Comparison of ENCODE assay signal across 8 mouse cellular contexts in genomic region chr12:30199735-30200134, GRCm38 (mm10).
DNase-seq lines count a peak whose midpoint lies in the region; ATAC-seq lines count a peak whose summit lies in the region.

No protein-coding gene starts in this region.

- no peak for ATAC-seq in heart, embryonic 11.5 days (replicated peaks; ENCODE audit: insufficient number of reproducible peaks, low FRiP score, low TSS enrichment)

- H3K36me3 ChIP-seq in heart, embryonic 11.5 days (ENCODE audit: control insufficient read depth, insufficient read depth, low read length) = no peaks in the 10 kb centered on the region

- intact Hi-C loops in heart, postnatal 14 days (cut with DNase I) = loop anchor here (5.0 kb wide), 4 partner anchors 67 to 378 kb away; partner anchors contain the start of gene Tpo

- peak; percentile 57 for DNase-seq in heart, adult 11 months
- peak; percentile 18 for DNase-seq in urinary bladder, postnatal 14 days (ENCODE audit: low spot score)
- no peak for DNase-seq in urinary bladder, adult 18-20 months (ENCODE audit: low spot score in 2 of 2)
- DNase-seq in heart, postnatal 14 days = peak; percentile 11 to 44
- DNase-seq in lung, postnatal 10 days = peak; percentile 65
- DNase-seq in spleen, postnatal 36 days (ENCODE audit: low spot score in 2 of 2) = no peak
- no peak for DNase-seq in c-Kit-positive CD71-positive TER-119-positive erythroid progenitor cells, embryonic 14.5 days (ENCODE audit: low spot score)

- H3K9me3 ChIP-seq in heart, embryonic 11.5 days (replicated peaks; ENCODE audit: control insufficient read depth, low read length) = no peaks in the 10 kb centered on the region

- no peaks in the 10 kb centered on the region for H3K27me3 ChIP-seq in heart, embryonic 11.5 days (ENCODE audit: control insufficient read depth, insufficient read depth, low read length)

- 27% methylated on average over 2 of the region's 2 CpGs for WGBS in heart, embryonic 11.5 days (ENCODE audit: insufficient replicate concordance)

- H3K9ac ChIP-seq in heart, embryonic 11.5 days (ENCODE audit: low read depth, low read length) = no peak overlapping the region

- H3K4me3 ChIP-seq in heart, embryonic 11.5 days (ENCODE audit: low read depth, low read length) = no peak overlapping the region

- H3K4me1 ChIP-seq in heart, embryonic 11.5 days (ENCODE audit: control insufficient read depth, insufficient read depth, low read length) = no peaks in the 10 kb centered on the region

- H3K27ac ChIP-seq in heart, embryonic 11.5 days (ENCODE audit: low read depth, low read length) = no peak overlapping the region

- no peak overlapping the region for H3K4me2 ChIP-seq in heart, embryonic 11.5 days

Comparison
In these comparisons a context has a peak if more than half of its experiments do, and no peak if none do; other contexts are left out.
1. DNase-seq: peak in heart, adult 11 months (single experiment), urinary bladder, postnatal 14 days (single experiment), heart, postnatal 14 days (2 of 2) and lung, postnatal 10 days (single experiment); none in urinary bladder, adult 18-20 months (0 of 2), spleen, postnatal 36 days (0 of 2) and c-Kit-positive CD71-positive TER-119-positive erythroid progenitor cells, embryonic 14.5 days (single experiment).